Mouse (Mus musculus) thymus, postnatal 25 days (tissue): Measurements from ENCODE around the gene Timm8a2.
A peak's percentile ranks its signal among the peaks of the same experiment; 100 is the strongest.

ENCODE experiments used
- DNase-seq: peaks from one replicate; pipeline ENCODE4 v3.0.0; 2022

Gene Timm8a2

GRCm38 (mm10) chr14:122034451-122034850, at the start of gene Timm8a2:
TSS of gene Timm8a2 (plus strand) at chr14:122034674.
- DNase-seq, result no peak

GRCm38 (mm10) chr14:121985477-121985876, 49.0 kb upstream of the Timm8a2 start:
- no peak for DNase-seq

GRCm38 (mm10) chr14:121986028-121986427, 48.4 kb upstream of the Timm8a2 start:
- no peak for DNase-seq

- no peak for DNase-seq
Measured at GRCm38 (mm10) chr14:121987287-121987686, 47.2 kb upstream of the Timm8a2 start.

GRCm38 (mm10) chr14:121987691-121988090, 46.8 kb upstream of the Timm8a2 start:
- DNase-seq, result no peak

- no peak for DNase-seq
Measured at GRCm38 (mm10) chr14:121989331-121989730, 45.1 kb upstream of the Timm8a2 start.

GRCm38 (mm10) chr14:121989869-121990268, 44.6 kb upstream of the Timm8a2 start:
- no peak for DNase-seq

- DNase-seq, result no peak
Measured at GRCm38 (mm10) chr14:121990897-121991296, 43.6 kb upstream of the Timm8a2 start.

- peak; percentile 50 for DNase-seq
Measured at GRCm38 (mm10) chr14:121991921-121992320, 42.6 kb upstream of the Timm8a2 start.

GRCm38 (mm10) chr14:121992395-121993280, 41.8 kb upstream of the Timm8a2 start:
- DNase-seq, result peak; percentile 48

- no peak for DNase-seq
Measured at GRCm38 (mm10) chr14:121993616-121994015, 40.9 kb upstream of the Timm8a2 start.

- DNase-seq, result no peak
Measured at GRCm38 (mm10) chr14:121994171-121994700, 40.2 kb upstream of the Timm8a2 start.

- DNase-seq, result no peak
Measured at GRCm38 (mm10) chr14:121994846-121995556, 39.5 kb upstream of the Timm8a2 start.

GRCm38 (mm10) chr14:121995557-121995870, 39.0 kb upstream of the Timm8a2 start:
- no peak for DNase-seq

GRCm38 (mm10) chr14:121996786-121997185, 37.7 kb upstream of the Timm8a2 start:
- DNase-seq, result no peak

- no peak for DNase-seq
Measured at GRCm38 (mm10) chr14:121999455-121999854, 35.0 kb upstream of the Timm8a2 start.

- no peak for DNase-seq
Measured at GRCm38 (mm10) chr14:122000346-122001105, 33.9 kb upstream of the Timm8a2 start.

- DNase-seq, result no peak
Measured at GRCm38 (mm10) chr14:122002224-122002623, 32.2 kb upstream of the Timm8a2 start.

- no peak for DNase-seq
Measured at GRCm38 (mm10) chr14:122003812-122004211, 30.7 kb upstream of the Timm8a2 start.

GRCm38 (mm10) chr14:122008261-122008660, 26.2 kb upstream of the Timm8a2 start:
- DNase-seq, result no peak

- DNase-seq, result peak; percentile 73
Measured at GRCm38 (mm10) chr14:122009502-122009901, 25.0 kb upstream of the Timm8a2 start.

- no peak for DNase-seq
Measured at GRCm38 (mm10) chr14:122010301-122010700, 24.2 kb upstream of the Timm8a2 start.

- DNase-seq, result no peak
Measured at GRCm38 (mm10) chr14:122011768-122012167, 22.7 kb upstream of the Timm8a2 start.
